Mouse (Mus musculus): ENCODE results near the gene Npm3. TPM values are rescaled to one million over a fixed set of nuclear protein-coding genes. Genes with fewer than 3 reads are reported as not detected.

The Npm3 gene
- total RNA-seq, 2 experiments from 2014 or later = 16.9 TPM

- intact Hi-C loops (cut with DNase I) = no loop called here
- no peak for DNase-seq (ENCODE audit: low spot score)
Observed at GRCm38 (mm10) chr19:45760810-45761209, 11.4 kb upstream of the Npm3 start.

GRCm38 (mm10) chr19:45758671-45759070 lies 9.3 kb upstream of the Npm3 start:
- no peak for DNase-seq (ENCODE audit: low spot score)
- intact Hi-C loops (cut with DNase I) = no loop called here

- intact Hi-C loops (cut with DNase I) = no loop called here
- no peak for DNase-seq (ENCODE audit: low spot score)
Observed at GRCm38 (mm10) chr19:45753551-45753950, 4.2 kb upstream of the Npm3 start.

- DNase-seq (ENCODE audit: low spot score) = no peak
- intact Hi-C loops (cut with DNase I) = no loop called here
Observed at GRCm38 (mm10) chr19:45751881-45752280, 2.5 kb upstream of the Npm3 start.

GRCm38 (mm10) chr19:45748691-45749242 lies 624 bp downstream of the Npm3 start:
- intact Hi-C loops (cut with DNase I) = loop anchor here (2.0 to 5.0 kb wide), 2 partner anchors 34 to 526 kb away; partner anchors contain the start of gene Mgea5
- no peak for DNase-seq (ENCODE audit: low spot score)

- intact Hi-C loops (cut with DNase I) = loop anchor here (2.0 to 5.0 kb wide), 2 partner anchors 35 to 526 kb away; partner anchors contain the start of gene Mgea5
- no peak for DNase-seq (ENCODE audit: low spot score)
Observed at GRCm38 (mm10) chr19:45748206-45748605, 1.2 kb downstream of the Npm3 start.

- DNase-seq (ENCODE audit: low spot score) = peak; percentile 53
- intact Hi-C loops (cut with DNase I) = loop anchor here (2.0 to 5.0 kb wide), 3 partner anchors 88 to 525 kb away; no protein-coding TSS in a partner anchor
Observed at GRCm38 (mm10) chr19:45747028-45747867, 2.1 kb downstream of the Npm3 start.

- DNase-seq (ENCODE audit: low spot score) = peak; percentile 52
- intact Hi-C loops (cut with DNase I) = loop anchor here (2.0 to 5.0 kb wide), 3 partner anchors 88 to 524 kb away; no protein-coding TSS in a partner anchor
Observed at GRCm38 (mm10) chr19:45746153-45747020, 3.0 kb downstream of the Npm3 start.

- no peak for DNase-seq (ENCODE audit: low spot score)
- intact Hi-C loops (cut with DNase I) = loop anchor here (2.0 to 5.0 kb wide), 3 partner anchors 87 to 523 kb away; no protein-coding TSS in a partner anchor
Observed at GRCm38 (mm10) chr19:45745344-45746152, 3.8 kb downstream of the Npm3 start.

- no peak for DNase-seq (ENCODE audit: low spot score)
- intact Hi-C loops (cut with DNase I) = no loop called here
Observed at GRCm38 (mm10) chr19:45743619-45744018, 5.8 kb downstream of the Npm3 start.

- DNase-seq (ENCODE audit: low spot score) = no peak
- intact Hi-C loops (cut with DNase I) = no loop called here
Observed at GRCm38 (mm10) chr19:45742984-45743575, 6.3 kb downstream of the Npm3 start.

GRCm38 (mm10) chr19:45742218-45742983 lies 7.0 kb downstream of the Npm3 start, which contains the start of gene Fgf8:
Gene Fgf8 (minus strand): TSS chr19:45742915.
- DNase-seq (ENCODE audit: low spot score) = no peak
- intact Hi-C loops (cut with DNase I) = no loop called here

GRCm38 (mm10) chr19:45741431-45742217 lies 7.8 kb downstream of the Npm3 start:
- intact Hi-C loops (cut with DNase I) = no loop called here
- no peak for DNase-seq (ENCODE audit: low spot score)

GRCm38 (mm10) chr19:45740817-45741216 lies 8.6 kb downstream of the Npm3 start:
- DNase-seq (ENCODE audit: low spot score) = no peak
- intact Hi-C loops (cut with DNase I) = no loop called here

- DNase-seq (ENCODE audit: low spot score) = no peak
- intact Hi-C loops (cut with DNase I) = no loop called here
Observed at GRCm38 (mm10) chr19:45740233-45740632, 9.2 kb downstream of the Npm3 start.

- intact Hi-C loops (cut with DNase I) = no loop called here
- DNase-seq (ENCODE audit: low spot score) = no peak
Observed at GRCm38 (mm10) chr19:45738521-45738920, 10.9 kb downstream of the Npm3 start.

- no peak for DNase-seq (ENCODE audit: low spot score)
- intact Hi-C loops (cut with DNase I) = no loop called here
Observed at GRCm38 (mm10) chr19:45737846-45738484, 11.4 kb downstream of the Npm3 start.

Measured in heart, postnatal 25 days (tissue).